Mouse (Mus musculus) ES-E14 (cell line): ENCODE results near the gene Zbtb48. TPM values are rescaled to one million over a fixed set of nuclear protein-coding genes. Genes with fewer than 3 reads are reported as not detected.

Experiments used
- DNase-seq: peaks from one replicate; pipeline ENCODE4 v3.0.0-alpha.2; 2013; ENCODE audit warnings: low read depth, low spot score
- H3K27ac ChIP-seq: 2 replicates; pipeline ENCODE4 v1.5.1; 2012; ENCODE audit warnings: low read depth, mild to moderate bottlenecking, low read length, moderate library complexity, mixed read lengths; ENCODE audit not compliant: poor library complexity, insufficient read depth, severe bottlenecking
- H3K36me3 ChIP-seq: 2 replicates; pipeline ENCODE4 v1.6.1; 2012; ENCODE audit warnings: mild to moderate bottlenecking, low read length, moderate library complexity, mixed read lengths; ENCODE audit not compliant: control insufficient read depth, poor library complexity, insufficient read depth, severe bottlenecking
- H3K4me1 ChIP-seq, 2 experiments: fragments of 150-350 bp in 1 of 2; sonication (generic) in 1 of 2; 2 replicates each; pipeline ENCODE4 v1.6.1; 2012; ENCODE audit warnings: low read length in 2 of 2, mild to moderate bottlenecking in 1 of 2, mixed read lengths in 1 of 2; ENCODE audit not compliant: control insufficient read depth in 2 of 2, insufficient read depth in 2 of 2, poor library complexity in 1 of 2
- H3K4me3 ChIP-seq, 2 experiments: fragments of 150-350 bp in 1 of 2; sonication (generic) in 1 of 2; 2 replicates each; pipeline ENCODE4 v1.5.1; 2012; ENCODE audit warnings: low read length in 2 of 2, low read depth in 1 of 2, mild to moderate bottlenecking in 1 of 2, mixed read lengths in 1 of 2; ENCODE audit not compliant: insufficient read depth in 1 of 2, poor library complexity in 1 of 2, severe bottlenecking in 1 of 2
- H3K9ac ChIP-seq: 2 replicates; pipeline ENCODE4 v1.6.1; 2012; ENCODE audit warnings: low read depth, mild to moderate bottlenecking, low read length, mixed read lengths; ENCODE audit not compliant: poor library complexity, insufficient read depth, severe bottlenecking
- H3K9me3 ChIP-seq: fragments of 150-350 bp; sonication (generic); 2 replicates; pipeline ENCODE4 v1.6.1; 2012; ENCODE audit warnings: low read depth, mild to moderate bottlenecking, low read length; ENCODE audit not compliant: control insufficient read depth, insufficient read depth
- CHD2 ChIP-seq: IDR thresholded peaks from 2 replicates; pipeline ENCODE4 v1.6.1; 2014; ENCODE audit warnings: mild to moderate bottlenecking, low read depth, low read length, inconsistent platforms
- HCFC1 ChIP-seq: IDR thresholded peaks from 2 replicates; pipeline ENCODE4 v1.6.1; 2012; ENCODE audit warnings: low read length, inconsistent platforms, borderline replicate concordance; ENCODE audit not compliant: insufficient read depth
- MAFK ChIP-seq: IDR thresholded peaks from 2 replicates; pipeline ENCODE4 v1.6.1; 2014; ENCODE audit warnings: mild to moderate bottlenecking, low read depth, low read length, inconsistent platforms; ENCODE audit not compliant: insufficient read depth
- ZC3H11A ChIP-seq: IDR thresholded peaks from 2 replicates; pipeline ENCODE4 v1.6.1; 2012; ENCODE audit warnings: low read depth, mild to moderate bottlenecking, inconsistent platforms, low read length, borderline replicate concordance
- ZNF384 ChIP-seq: IDR thresholded peaks from 2 replicates; pipeline ENCODE4 v1.6.1; 2012; ENCODE audit warnings: low read depth, low read length, inconsistent platforms
- in situ Hi-C, 2 experiments: fragments of 600-800 bp; cut with MboI; formaldehyde crosslinking; loops; one replicate each; pipeline ENCODE4 v1.15.1; 2025; ENCODE audit warnings: low sequenced_read_pairs in 2 of 2, inconsistent platforms in 1 of 2; ENCODE audit not compliant: unreplicated experiment in 2 of 2
- total RNA-seq: library from RNA; depleted of rRNA; stranded (reverse); fragments of 300-350 nt; gene quantifications from 2 replicates; pipeline ENCODE4 v1.2.3, GENCODE M21; 2012

Gene Zbtb48
- total RNA-seq, 1 experiment, result 18.7 TPM

DNA sequence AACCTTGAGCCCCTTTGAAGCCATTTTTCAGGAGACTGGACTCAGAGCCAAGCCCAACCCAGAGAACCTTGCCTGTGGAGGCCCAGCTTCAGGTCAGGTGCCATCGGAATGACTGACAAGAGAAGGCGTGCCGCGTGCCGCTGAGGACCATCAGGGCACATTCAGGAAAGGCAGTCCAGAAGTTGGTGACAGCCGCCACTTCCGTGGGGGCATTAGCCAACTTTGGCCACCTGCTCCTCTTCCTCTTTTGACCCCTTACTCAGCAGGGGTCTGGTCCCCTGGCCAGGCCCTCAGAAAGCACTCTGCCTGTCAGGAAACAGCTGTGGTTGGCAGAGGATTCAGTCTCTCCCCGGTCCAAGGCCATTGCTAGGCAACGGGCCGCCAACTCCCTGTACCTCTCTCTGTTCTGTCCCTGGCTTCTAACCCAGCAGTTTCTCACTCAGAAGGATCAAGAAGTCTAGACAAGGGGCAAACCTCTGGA lies 44.7 kb upstream of the Zbtb48 start, which contains the start of gene Plekhg5:
Plekhg5 (plus strand) TSS at position 378 of the 481 bp plus-strand sequence.
- no peak within 1 kb of the TSS for H3K27ac ChIP-seq
- H3K4me3 ChIP-seq, result no peak within 1 kb of the TSS
- DNase-seq, result no peak
- H3K9me3 ChIP-seq, result no peaks in the 10 kb centered on the region
- H3K9ac ChIP-seq, result no peak within 1 kb of the TSS
- H3K4me1 ChIP-seq, result peaks cover 0 to 15% of the 10 kb centered on the region in 2 experiments; a peak in 2 of 4 replicates
- in situ Hi-C loops, result no loop called here
- H3K36me3 ChIP-seq, result no peaks in the 10 kb centered on the region
- TF ChIP-seq ZNF384, result no peak
- no peak for TF ChIP-seq CHD2
- TF ChIP-seq MAFK, result no peak
- no peak for TF ChIP-seq ZC3H11A
- no peak for TF ChIP-seq HCFC1

- Histone ChIP-seq H3K9me3 (no peaks in the 10 kb centered on the region), H3K27ac (no peak overlapping the region), H3K36me3 (no peaks in the 10 kb centered on the region), H3K4me3 (no peak overlapping the region), H3K9ac (no peak overlapping the region), H3K4me1 (peaks cover 0 to 15% of the 10 kb centered on the region in 2 experiments; a peak in 2 of 4 replicates)
- in situ Hi-C loops, result no loop called here
- TF ChIP-seq ZC3H11A, result no peak
- no peak for TF ChIP-seq MAFK
- TF ChIP-seq ZNF384, result no peak
- TF ChIP-seq HCFC1, result no peak
- TF ChIP-seq CHD2, result no peak
- DNase-seq, result no peak
Measured at GRCm38 (mm10) chr4:152070494-152071396, 43.3 kb upstream of the Zbtb48 start.

GRCm38 (mm10) chr4:152069245-152069644 lies 41.8 kb upstream of the Zbtb48 start:
- no peak overlapping the region for H3K27ac ChIP-seq
- no peaks in the 10 kb centered on the region for H3K36me3 ChIP-seq
- peaks cover 0 to 15% of the 10 kb centered on the region in 2 experiments; a peak in 2 of 4 replicates for H3K4me1 ChIP-seq
- no peaks in the 10 kb centered on the region for H3K9me3 ChIP-seq
- H3K4me3 ChIP-seq, result no peak overlapping the region
- DNase-seq, result no peak
- H3K9ac ChIP-seq, result no peak overlapping the region
- in situ Hi-C loops, result no loop called here
- TF ChIP-seq CHD2 (no peak), ZC3H11A (no peak), ZNF384 (no peak), MAFK (no peak), HCFC1 (no peak)

- H3K4me3 ChIP-seq, result no peak overlapping the region
- TF ChIP-seq HCFC1 (no peak), ZNF384 (no peak), CHD2 (no peak), MAFK (no peak), ZC3H11A (no peak)
- no peak overlapping the region for H3K27ac ChIP-seq
- H3K9ac ChIP-seq, result no peak overlapping the region
- peaks cover 0 to 9% of the 10 kb centered on the region in 2 experiments; a peak in 2 of 4 replicates for H3K4me1 ChIP-seq
- no peaks in the 10 kb centered on the region for H3K9me3 ChIP-seq
- in situ Hi-C loops, result no loop called here
- no peak for DNase-seq
- no peaks in the 10 kb centered on the region for H3K36me3 ChIP-seq
Measured at GRCm38 (mm10) chr4:152068166-152068724, 40.8 kb upstream of the Zbtb48 start.
